Mouse (Mus musculus) MEL (cell line): ENCODE data around the gene Rhbdl2. TPM values are rescaled to one million over a fixed set of nuclear protein-coding genes. Genes with fewer than 3 reads are reported as not detected.

Source experiments
- DNase-seq: peaks from one replicate; pipeline ENCODE4 v3.0.0; 2011; ENCODE audit warnings: low read depth, low spot score
- H3K27ac ChIP-seq: 2 replicates; pipeline ENCODE4 v1.5.1; 2012; ENCODE audit warnings: low read depth, mild to moderate bottlenecking, control low read depth, low read length, moderate library complexity; ENCODE audit not compliant: control insufficient read depth
- H3K27me3 ChIP-seq, 2 experiments: fragments of 150-350 bp in 1 of 2; sonication (generic) in 1 of 2; 2 replicates each; pipeline ENCODE4 v1.6.1; 2012; ENCODE audit warnings: low read length in 2 of 2, mild to moderate bottlenecking in 2 of 2, improper control_type of control experiment in 1 of 2, moderate library complexity in 1 of 2; ENCODE audit not compliant: insufficient read depth in 2 of 2, control insufficient read depth in 1 of 2
- H3K36me3 ChIP-seq, 2 experiments: 2 replicates each; pipeline ENCODE4 v1.6.1; 2012 to 2014; ENCODE audit warnings: low read length in 2 of 2, improper control_type of control experiment in 1 of 2, inconsistent platforms in 1 of 2, mild to moderate bottlenecking in 1 of 2; ENCODE audit not compliant: insufficient read depth in 2 of 2, control insufficient read depth in 1 of 2
- H3K4me1 ChIP-seq, 2 experiments: fragments of 150-350 bp in 1 of 2; sonication (generic) in 1 of 2; 2 replicates each; pipeline ENCODE4 v1.6.1; 2012; ENCODE audit warnings: low read length in 2 of 2, improper control_type of control experiment in 1 of 2, mild to moderate bottlenecking in 1 of 2; ENCODE audit not compliant: insufficient read depth in 2 of 2, control insufficient read depth in 1 of 2
- H3K4me3 ChIP-seq, 2 experiments: fragments of 150-350 bp in 1 of 2; sonication (generic) in 1 of 2; 2 replicates each; pipeline ENCODE4 v1.5.1; 2012; ENCODE audit warnings: low read depth in 2 of 2, low read length in 2 of 2, mild to moderate bottlenecking in 2 of 2, moderate library complexity in 2 of 2, control low read depth in 1 of 2, improper control_type of control experiment in 1 of 2; ENCODE audit not compliant: control insufficient read depth in 1 of 2, insufficient read depth in 1 of 2
- H3K79me2 ChIP-seq: 2 replicates; pipeline ENCODE4 v1.6.1; 2012; ENCODE audit warnings: mild to moderate bottlenecking, low read length, moderate library complexity; ENCODE audit not compliant: control insufficient read depth, poor library complexity, insufficient read depth
- H3K9ac ChIP-seq: 2 replicates; pipeline ENCODE4 v1.6.1; 2012; ENCODE audit warnings: low read depth, mild to moderate bottlenecking, control low read depth, low read length, moderate library complexity; ENCODE audit not compliant: control insufficient read depth, poor library complexity, severe bottlenecking
- H3K9me3 ChIP-seq: fragments of 150-350 bp; sonication (generic); replicated peaks from 2 replicates; pipeline ENCODE4 v1.6.1; 2012; ENCODE audit warnings: mild to moderate bottlenecking, low read length, improper control_type of control experiment, moderate library complexity; ENCODE audit not compliant: insufficient read depth
- E2F4 ChIP-seq: IDR thresholded peaks from 2 replicates; pipeline ENCODE4 v1.6.1; 2011; ENCODE audit warnings: low read depth, low read length, improper control_type of control experiment, borderline replicate concordance
- ELF1 ChIP-seq: IDR thresholded peaks from 2 replicates; pipeline ENCODE4 v1.6.1; 2014; ENCODE audit warnings: low read depth, mild to moderate bottlenecking, inconsistent platforms, low read length, improper control_type of control experiment, moderate library complexity
- ETS1 ChIP-seq: IDR thresholded peaks from 2 replicates; pipeline ENCODE4 v1.6.1; 2012; ENCODE audit warnings: low read depth, mild to moderate bottlenecking, inconsistent platforms, low read length, improper control_type of control experiment, moderate library complexity
- GATA1 ChIP-seq: IDR thresholded peaks from 2 replicates; pipeline ENCODE4 v1.6.1; 2011; ENCODE audit warnings: low read depth, low read length, improper control_type of control experiment
- HCFC1 ChIP-seq: IDR thresholded peaks from 2 replicates; pipeline ENCODE4 v1.6.1; 2012; ENCODE audit warnings: low read depth, mild to moderate bottlenecking, inconsistent platforms, low read length, improper control_type of control experiment, moderate library complexity
- JUND ChIP-seq: IDR thresholded peaks from 2 replicates; pipeline ENCODE4 v1.6.1; 2011; ENCODE audit warnings: low read depth, mild to moderate bottlenecking, improper control_type of control experiment, low read length
- KAT2A ChIP-seq: conservative IDR thresholded peaks from 2 replicates; pipeline ENCODE4 v1.6.1; 2012; ENCODE audit warnings: low read depth, low read length, improper control_type of control experiment, inconsistent platforms
- MAFK ChIP-seq: IDR thresholded peaks from 2 replicates; pipeline ENCODE4 v1.6.1; 2011; ENCODE audit warnings: low read depth, mild to moderate bottlenecking, low read length, improper control_type of control experiment, borderline replicate concordance
- MAZ ChIP-seq: IDR thresholded peaks from 2 replicates; pipeline ENCODE4 v1.6.1; 2012; ENCODE audit warnings: low read depth, mild to moderate bottlenecking, inconsistent platforms, low read length, improper control_type of control experiment
- MEF2A ChIP-seq: IDR thresholded peaks from 2 replicates; pipeline ENCODE4 v1.6.1; 2014; ENCODE audit warnings: low read depth, mild to moderate bottlenecking, inconsistent platforms, low read length, improper control_type of control experiment; ENCODE audit not compliant: poor library complexity, insufficient replicate concordance, severe bottlenecking; ENCODE audit errors: extremely low read depth
- MXI1 ChIP-seq: IDR thresholded peaks from 2 replicates; pipeline ENCODE4 v1.6.1; 2011; ENCODE audit warnings: mild to moderate bottlenecking, low read depth, low read length, improper control_type of control experiment
- MYC ChIP-seq: IDR thresholded peaks from 2 replicates; pipeline ENCODE4 v1.6.1; 2011; ENCODE audit warnings: low read depth, mild to moderate bottlenecking, low read length, improper control_type of control experiment, moderate library complexity
- NRF1 ChIP-seq: IDR thresholded peaks from 2 replicates; pipeline ENCODE4 v1.6.1; 2014; ENCODE audit warnings: low read depth, mild to moderate bottlenecking, inconsistent platforms, low read length, improper control_type of control experiment, moderate library complexity; ENCODE audit not compliant: poor library complexity, insufficient read depth, severe bottlenecking
- POLR2AphosphoS2 ChIP-seq: IDR thresholded peaks from 2 replicates; pipeline ENCODE4 v1.6.1; 2011; ENCODE audit warnings: low read length, improper control_type of control experiment
- POLR2AphosphoS5 ChIP-seq: IDR thresholded peaks from 2 replicates; pipeline ENCODE4 v1.6.1; 2012; ENCODE audit warnings: low read depth, borderline replicate concordance, mild to moderate bottlenecking, inconsistent platforms, low read length, moderate library complexity, mixed read lengths
- RAD21 ChIP-seq: IDR thresholded peaks from 2 replicates; pipeline ENCODE4 v1.6.1; 2011; ENCODE audit warnings: mild to moderate bottlenecking, low read depth, low read length, improper control_type of control experiment
- SIN3A ChIP-seq: IDR thresholded peaks from 2 replicates; pipeline ENCODE4 v1.6.1; 2012; ENCODE audit warnings: low read length, improper control_type of control experiment, inconsistent platforms
- SMC3 ChIP-seq: IDR thresholded peaks from 2 replicates; pipeline ENCODE4 v1.6.1; 2011; ENCODE audit warnings: low read depth, low read length, improper control_type of control experiment
- TAL1 ChIP-seq: IDR thresholded peaks from 2 replicates; pipeline ENCODE4 v1.6.1; 2012; ENCODE audit warnings: mild to moderate bottlenecking, inconsistent platforms, low read length, moderate library complexity, mixed read lengths
- TBP ChIP-seq: IDR thresholded peaks from 2 replicates; pipeline ENCODE4 v1.8.0; 2011; ENCODE audit warnings: low read depth, low read length, improper control_type of control experiment
- ZC3H11A ChIP-seq: IDR thresholded peaks from 2 replicates; pipeline ENCODE4 v1.6.1; 2012; ENCODE audit warnings: low read depth, mild to moderate bottlenecking, inconsistent platforms, low read length, improper control_type of control experiment
- ZMIZ1 ChIP-seq: IDR thresholded peaks from 2 replicates; pipeline ENCODE4 v1.6.1; 2012; ENCODE audit warnings: low read depth, mild to moderate bottlenecking, inconsistent platforms, low read length, improper control_type of control experiment, moderate library complexity
- ZNF384 ChIP-seq: IDR thresholded peaks from 2 replicates; pipeline ENCODE4 v1.6.1; 2012; ENCODE audit warnings: low read depth, mild to moderate bottlenecking, inconsistent platforms, low read length, improper control_type of control experiment
- polyA plus RNA-seq, 2 experiments: library from polyadenylated mRNA; stranded (reverse) in 1 of 2; unstranded in 1 of 2; fragments of >175 nt in 1 of 2; fragments of >200 nt in 1 of 2; gene quantifications; 2 replicates each; pipeline versions ENCODE4 v1.2.1 to v1.2.4; 2012; ENCODE audit warnings: low replicate concordance in 2 of 2, low read depth in 1 of 2; ENCODE audit not compliant: insufficient read length in 2 of 2, insufficient read depth in 1 of 2, missing spikeins in 1 of 2
- total RNA-seq: library from RNA; depleted of rRNA; stranded (reverse); fragments of 300-350 nt; gene quantifications from 2 replicates; pipeline ENCODE4 v1.2.3, GENCODE M21; 2012

The Rhbdl2 gene
- total and polyA plus RNA-seq, 3 experiments, result not detected

GRCm38 (mm10) chr4:123803642-123804041, 16.0 kb downstream of the Rhbdl2 start:
- Histone ChIP-seq H3K27ac (no peak overlapping the region), H3K36me3 (no peaks in the 10 kb centered on the region)
- TF ChIP-seq ZMIZ1 (no peak), TAL1 (no peak), SIN3A (no peak), TBP (no peak), ZC3H11A (no peak), MEF2A (no peak), JUND (no peak), MAZ (no peak), MXI1 (no peak), ETS1 (no peak), RAD21 (no peak)
- TF ChIP-seq, all 39 proteins: peak for 0
- no peak overlapping the region for H3K9ac ChIP-seq
- H3K27me3 ChIP-seq, result no peaks in the 10 kb centered on the region
- H3K79me2 ChIP-seq, result no peaks in the 10 kb centered on the region
- no peaks in the 10 kb centered on the region for H3K9me3 ChIP-seq
- no peaks in the 10 kb centered on the region for H3K4me1 ChIP-seq
- H3K4me3 ChIP-seq, result no peak overlapping the region
- no peak for DNase-seq

DNA sequence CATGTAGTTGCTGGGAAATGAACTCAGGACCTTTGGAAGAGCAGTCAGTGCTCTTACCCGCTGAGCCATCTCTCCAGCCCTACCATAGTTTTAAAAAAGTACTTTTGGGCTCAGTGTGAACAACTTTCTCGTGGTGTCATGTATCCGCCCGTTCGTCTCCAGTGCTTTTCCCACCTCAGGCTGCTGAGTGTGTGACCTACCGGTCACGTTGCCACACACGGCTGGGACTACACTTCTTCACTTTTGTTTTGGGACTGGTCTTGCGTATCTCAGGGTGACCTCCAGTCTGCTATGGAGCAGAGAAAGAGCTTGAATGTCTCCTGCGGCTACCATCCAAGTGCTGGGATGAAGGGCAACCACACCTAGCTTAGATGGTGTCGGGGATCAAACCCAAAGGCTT, 20.6 kb downstream of the Rhbdl2 start:
- H3K9ac ChIP-seq, result no peak overlapping the region
- H3K9me3 ChIP-seq, result no peaks in the 10 kb centered on the region
- no peaks in the 10 kb centered on the region for H3K36me3 ChIP-seq
- no peak overlapping the region for H3K4me3 ChIP-seq
- no peaks in the 10 kb centered on the region for H3K79me2 ChIP-seq
- no peaks in the 10 kb centered on the region for H3K27me3 ChIP-seq
- no peak for TF ChIP-seq ZNF384
- no peak for TF ChIP-seq SMC3
- no peak for TF ChIP-seq POLR2AphosphoS2
- no peak for TF ChIP-seq HCFC1
- no peak for TF ChIP-seq NRF1
- TF ChIP-seq MEF2A, result no peak
- TF ChIP-seq MAFK, result no peak
- TF ChIP-seq ZMIZ1, result no peak
- no peak for TF ChIP-seq MYC
- no peak for TF ChIP-seq MAZ
- TF ChIP-seq E2F4, result no peak
- no peak for TF ChIP-seq RAD21
- no peak for TF ChIP-seq KAT2A
- no peak for TF ChIP-seq ELF1
- TF ChIP-seq GATA1, result no peak
- no peak for TF ChIP-seq POLR2AphosphoS5
- TF ChIP-seq, all 39 proteins: peak for 0
- Histone ChIP-seq H3K4me1 (no peaks in the 10 kb centered on the region), H3K27ac (no peak overlapping the region)
- no peak for DNase-seq
